Mouse (Mus musculus) right cerebral cortex, postnatal 14 days (tissue): ENCODE data around the gene Igsf8.
"Not testable (repeated sequence)": the region's sequence is repeated elsewhere in the genome, so short reads cannot be mapped to it uniquely, and the experiment has no call there.

Experiments
- DNase-seq: peaks from one replicate; pipeline ENCODE4 v3.0.0; 2022

Igsf8 gene

DNA sequence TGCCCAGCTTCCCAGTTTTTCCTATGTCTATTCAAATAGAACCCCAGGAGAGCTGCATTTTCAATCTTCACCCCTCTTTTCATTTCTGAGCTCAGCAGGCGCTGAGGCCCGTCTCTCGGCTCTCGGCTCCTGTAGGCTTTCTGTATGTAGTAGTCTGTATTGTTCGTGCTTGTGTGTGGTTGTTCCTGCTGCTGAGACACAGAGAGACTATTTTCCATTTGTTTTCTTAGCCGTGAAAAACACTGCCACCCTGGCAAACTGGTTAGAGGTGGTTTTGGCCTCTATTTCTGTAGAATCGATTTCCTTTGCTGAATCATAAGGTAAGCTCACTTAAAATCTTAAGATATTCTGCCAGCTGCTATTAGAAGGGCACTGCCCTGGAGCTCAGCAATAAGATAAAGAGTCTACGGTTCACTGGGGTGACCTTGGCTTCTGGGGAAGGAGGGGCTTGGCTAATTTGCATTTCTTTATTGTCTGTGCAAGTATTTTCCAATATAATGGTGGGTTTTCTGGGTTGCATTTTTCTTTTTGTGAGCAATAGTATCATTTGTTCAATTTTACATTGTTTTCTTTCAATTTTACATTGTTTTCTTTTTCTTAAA is at the start of gene Igsf8:
TSS of gene Igsf8 (plus strand) at position 165 of the 602 bp plus-strand sequence.
- no peak for DNase-seq

DNA sequence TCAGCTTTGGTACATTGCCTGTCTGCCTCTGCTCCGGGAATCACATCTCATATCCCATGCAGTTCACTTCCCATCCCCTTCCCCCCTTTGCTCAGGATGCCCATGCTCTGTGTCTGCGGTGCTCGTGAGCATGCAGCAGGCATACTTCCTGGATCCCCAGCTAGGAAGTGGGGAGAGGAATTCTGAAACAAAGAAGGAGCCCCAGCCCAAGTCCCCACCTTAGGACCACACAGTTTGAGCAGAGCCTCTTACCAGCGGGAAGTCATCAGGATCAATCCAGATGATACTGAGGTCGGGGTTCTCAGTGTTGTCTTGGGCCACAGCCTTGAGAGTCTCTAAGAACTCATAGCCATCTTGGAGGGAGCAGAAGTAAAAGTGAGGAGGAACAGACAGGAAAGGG is 48.7 kb upstream of the Igsf8 start:
- no peak for DNase-seq

DNA sequence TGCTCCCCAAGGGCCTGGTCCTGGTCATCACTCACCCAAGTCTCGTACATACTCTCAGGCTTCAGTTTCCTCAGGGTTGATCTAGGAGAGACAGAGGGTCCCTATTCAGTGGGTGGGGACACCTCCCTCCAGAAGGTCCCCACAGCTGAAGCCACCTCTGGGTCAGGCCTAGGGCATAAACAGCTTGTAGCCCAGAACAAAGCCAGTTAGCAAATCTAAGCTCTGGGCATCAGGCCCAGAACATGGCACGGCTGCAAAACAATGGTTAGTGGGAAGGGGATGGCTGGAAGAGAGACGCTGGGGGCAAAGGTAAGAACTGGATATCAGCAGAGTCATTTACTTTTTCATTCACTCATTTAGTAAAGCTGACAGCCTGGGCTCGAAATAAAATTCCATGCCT is 47.7 kb upstream of the Igsf8 start:
- DNase-seq = no peak

DNA sequence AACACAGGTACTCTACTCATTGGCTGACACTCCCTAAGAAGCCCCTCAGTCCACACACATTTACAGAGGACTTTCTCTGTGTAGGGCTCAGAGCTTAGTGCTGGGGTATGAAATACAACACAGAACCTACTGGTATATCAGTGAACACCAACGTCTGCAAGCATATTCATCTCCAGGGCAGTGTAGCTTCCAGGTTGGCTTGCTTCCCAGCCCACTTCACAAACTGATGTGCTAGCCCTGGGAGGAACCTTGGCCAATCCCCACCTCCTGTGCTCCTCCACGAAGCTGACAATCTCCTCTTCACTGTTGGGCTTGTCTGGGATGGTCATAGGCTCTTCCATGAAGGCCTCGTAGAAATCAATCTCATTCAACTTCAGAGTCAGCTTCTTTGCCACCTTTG is 46.7 kb upstream of the Igsf8 start:
- no peak for DNase-seq

DNA sequence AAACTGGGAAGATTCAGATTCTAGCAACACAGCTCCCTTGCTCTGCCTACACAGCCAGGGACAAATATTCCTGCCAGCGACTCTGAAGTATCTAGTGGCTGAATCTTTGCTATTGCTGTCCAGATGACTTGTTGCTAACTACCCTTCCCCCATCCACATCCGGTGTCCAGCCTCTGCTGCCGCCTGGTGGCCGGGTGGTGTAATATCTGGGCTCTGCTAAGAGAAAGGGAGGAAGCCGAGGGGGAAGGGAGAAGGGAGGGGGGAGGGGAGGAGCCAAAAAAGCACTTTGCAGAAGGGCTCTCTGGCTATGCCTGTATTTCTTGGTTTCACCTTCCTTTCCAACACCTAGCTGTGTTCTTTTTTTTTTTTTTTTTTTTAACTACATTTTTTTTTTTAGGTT is 44.3 kb upstream of the Igsf8 start:
- peak; percentile 86 for DNase-seq

DNA sequence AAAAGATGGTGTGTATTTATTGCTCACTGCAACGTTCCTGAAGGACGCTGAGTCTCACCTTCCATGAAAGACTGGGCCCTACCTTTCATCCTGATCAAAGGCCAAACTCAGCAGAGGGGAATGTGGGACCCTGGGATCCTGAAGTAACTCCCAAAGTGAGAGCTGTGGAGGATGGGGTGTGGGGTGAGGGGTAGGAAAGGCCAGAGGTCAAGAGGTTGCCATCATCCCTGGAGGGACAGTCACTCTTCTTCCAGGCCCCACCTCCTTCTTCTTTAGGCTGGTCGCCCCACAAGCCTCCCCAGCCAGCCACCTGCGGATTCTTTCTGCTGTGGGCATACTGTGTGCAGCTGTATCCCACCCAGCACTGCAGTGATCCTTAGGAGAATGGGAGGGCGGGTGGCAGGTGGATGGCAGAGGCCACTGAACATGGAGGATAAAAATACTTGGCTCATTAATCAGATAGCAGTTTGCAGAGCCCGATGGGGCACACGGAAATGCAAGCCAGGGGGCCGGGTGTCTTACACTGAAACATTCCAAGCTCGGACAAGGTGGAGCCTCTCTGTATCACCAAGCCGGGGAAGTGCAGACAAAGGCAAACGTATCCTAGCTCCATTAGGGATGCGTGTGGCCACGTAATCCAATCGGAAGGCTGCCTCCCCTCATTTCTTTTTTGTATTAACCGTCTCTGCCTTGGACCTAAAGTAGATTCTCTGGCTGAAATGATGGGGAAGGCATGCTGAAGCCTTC is 43.1 kb upstream of the Igsf8 start:
- DNase-seq = no peak

DNA sequence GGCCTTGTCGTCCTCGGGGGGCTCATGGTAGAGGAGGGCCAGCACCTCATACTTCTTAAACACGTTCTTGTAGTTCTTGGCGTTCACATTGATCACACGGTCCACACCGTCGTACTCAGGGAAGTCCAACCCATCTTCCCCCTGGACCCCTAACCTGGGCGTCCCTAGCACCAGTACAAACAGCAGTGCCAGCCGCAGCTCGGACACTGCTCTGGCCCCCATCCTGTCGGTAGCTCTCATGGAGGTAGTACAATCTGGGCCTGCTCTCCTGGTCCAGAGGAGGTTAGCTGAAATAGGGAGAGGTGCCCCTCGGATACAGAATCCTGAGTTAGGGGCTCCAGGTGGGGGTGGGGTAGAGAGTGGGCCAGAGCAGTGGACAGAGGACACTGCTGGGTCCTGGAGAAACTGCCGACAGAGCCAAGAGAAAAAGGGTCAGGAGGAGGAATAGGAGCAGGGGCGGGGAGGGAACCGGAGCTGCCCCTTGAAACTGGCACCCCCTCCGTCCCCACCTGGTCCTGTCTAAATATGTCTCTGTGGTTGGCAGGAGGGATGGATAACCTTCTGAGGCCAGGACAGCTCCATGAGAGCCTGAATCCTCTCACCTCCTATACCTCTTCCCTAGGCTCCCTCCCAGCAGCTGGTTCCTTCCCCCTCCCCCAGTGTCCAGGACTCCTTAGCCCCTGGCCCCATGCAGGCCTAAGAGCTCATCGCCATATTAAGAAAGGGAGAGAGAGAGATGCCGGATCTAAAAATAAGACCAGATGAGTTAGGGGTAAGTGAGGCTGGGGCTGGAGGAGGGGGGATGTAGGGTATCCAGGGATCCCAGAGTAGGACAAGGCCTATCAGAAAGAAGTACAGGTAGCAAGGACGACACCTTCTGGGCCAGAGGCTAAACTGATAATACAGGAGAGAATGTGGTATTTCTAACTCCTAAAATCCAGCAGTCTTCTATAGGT is 41.7 kb upstream of the Igsf8 start, which contains the start of gene Casq1:
TSS of gene Casq1 (minus strand) at position 418 of the 956 bp plus-strand sequence.
- no peak for DNase-seq

DNA sequence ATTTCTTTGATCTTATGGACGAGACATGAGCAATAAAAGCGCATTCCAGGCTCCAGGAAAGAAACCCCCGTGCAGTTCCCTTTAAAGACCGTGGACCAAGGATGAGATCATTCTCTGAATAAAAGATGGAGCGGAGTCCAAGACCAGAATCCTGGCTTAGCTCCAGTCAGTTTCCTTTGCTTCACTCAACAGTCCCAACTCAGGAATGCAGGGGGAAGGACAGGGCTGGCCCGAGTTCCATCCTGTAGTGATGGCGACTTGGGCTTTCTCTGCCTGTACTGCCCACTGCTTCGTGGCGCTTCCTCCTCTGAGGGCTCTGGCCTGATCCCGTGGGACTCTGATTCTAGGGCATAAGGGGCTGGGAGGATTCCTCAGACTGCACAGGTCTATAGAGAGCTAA is 41.0 kb upstream of the Igsf8 start:
- no peak for DNase-seq

DNA sequence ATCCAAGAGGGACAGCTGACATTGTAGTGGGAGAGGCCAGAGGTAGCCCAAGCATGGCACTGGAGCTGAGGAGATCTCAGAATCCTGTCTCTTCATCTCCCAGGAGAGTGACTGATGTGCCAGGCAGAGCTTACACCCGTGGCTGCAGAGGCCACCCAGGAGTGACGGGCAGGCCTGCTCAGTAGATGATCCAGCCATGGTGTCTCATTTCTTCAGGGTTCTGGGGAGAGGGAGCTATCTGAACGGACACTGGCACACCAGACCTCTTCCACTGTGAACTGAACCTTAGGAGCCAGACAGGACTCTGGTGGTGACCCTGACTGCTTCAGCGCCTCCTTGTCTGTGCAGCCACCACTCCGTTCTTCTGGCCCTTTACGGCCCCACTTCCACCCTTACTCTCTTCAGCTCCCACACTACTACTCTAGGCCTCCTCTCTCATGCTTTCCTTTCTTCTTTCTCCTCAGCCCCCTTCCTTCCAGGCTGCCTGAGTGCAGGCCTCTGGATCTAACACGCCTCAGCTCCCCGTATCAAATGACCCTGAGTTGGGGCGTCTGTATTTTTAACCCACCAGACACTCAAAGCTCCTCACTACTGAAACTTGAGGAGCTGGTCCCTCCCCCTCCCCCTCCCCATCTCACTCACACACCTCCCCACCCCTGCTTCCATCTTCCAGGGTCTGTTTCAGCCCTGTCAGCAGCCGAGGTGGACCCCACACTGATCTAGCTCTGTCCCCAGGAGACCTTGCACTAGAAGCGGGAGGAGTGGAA is 40.0 kb upstream of the Igsf8 start:
- DNase-seq = no peak

DNA sequence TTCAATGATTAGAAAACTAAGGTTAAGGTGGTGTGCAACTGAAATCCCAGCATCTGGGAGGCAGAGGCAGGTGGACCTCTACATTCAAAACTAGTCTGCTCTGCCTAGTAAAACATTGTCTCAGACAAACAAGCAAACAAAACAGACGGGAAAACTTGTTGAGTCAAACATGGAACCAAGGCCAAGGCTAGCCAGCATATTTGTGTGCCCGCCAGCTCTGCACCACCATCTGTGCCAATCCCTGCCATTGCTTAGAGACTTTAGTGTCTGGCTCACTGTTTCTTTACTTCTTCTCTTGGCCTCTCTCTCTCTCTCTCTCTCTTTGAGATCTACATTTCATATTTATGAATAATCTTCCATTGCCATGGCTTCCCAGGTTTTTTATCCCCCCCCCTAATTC is 33.2 kb upstream of the Igsf8 start:
- no peak for DNase-seq

DNA sequence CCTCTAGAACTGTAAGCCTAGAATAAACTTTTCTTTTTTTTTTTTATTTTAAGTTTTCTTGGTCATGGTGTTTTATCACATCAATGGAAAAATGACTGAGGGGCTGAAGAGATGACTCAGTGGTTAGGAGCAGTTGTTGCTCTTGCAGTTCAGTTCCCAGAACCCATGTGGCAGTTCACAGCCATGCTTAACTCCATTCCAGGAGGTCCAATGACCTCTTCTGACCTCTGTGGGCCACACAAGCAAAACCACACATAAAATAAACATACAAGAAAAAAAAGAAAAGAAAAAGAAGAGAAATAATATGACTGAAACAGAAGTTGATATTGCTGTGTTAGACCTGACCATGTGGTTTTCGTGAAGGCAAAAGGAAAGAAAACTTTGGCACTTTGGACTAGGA is 32.2 kb upstream of the Igsf8 start:
- no peak for DNase-seq

DNA sequence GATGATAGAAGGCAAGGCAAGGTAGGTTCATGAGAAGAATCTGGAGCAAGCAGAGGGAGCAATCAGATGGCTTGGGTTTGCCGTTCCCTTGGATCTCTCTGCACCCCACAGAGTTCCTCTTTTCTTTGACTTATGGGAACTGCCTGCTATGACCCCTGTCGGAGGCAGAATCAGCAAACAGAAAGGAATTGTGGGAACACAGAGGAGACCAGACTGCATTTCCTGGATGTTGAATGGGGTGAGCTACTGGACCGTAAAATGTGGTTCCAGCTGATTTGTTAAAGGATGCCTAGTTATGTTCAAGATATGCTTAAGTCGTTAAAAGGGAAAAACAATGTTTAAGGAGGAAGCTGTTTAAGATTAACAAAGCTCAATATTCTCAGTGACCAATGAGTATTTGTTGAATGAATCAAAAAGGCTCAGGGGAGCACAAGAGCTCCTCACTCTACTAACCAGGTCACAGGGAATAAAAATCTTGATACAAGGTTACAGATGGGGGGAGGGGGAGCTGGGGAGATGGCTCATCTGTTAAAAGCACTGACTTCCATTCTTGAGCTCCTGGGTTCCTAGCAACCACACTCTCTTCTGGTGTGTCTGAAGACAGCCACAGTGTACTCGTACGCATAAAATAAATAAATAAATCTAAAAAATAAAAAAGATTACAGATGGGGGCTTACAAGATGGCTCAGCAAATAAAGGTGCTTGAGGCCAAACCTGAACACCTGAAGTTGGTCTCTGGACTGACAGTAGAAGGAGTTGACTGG is 20.3 kb upstream of the Igsf8 start:
- no peak for DNase-seq

DNA sequence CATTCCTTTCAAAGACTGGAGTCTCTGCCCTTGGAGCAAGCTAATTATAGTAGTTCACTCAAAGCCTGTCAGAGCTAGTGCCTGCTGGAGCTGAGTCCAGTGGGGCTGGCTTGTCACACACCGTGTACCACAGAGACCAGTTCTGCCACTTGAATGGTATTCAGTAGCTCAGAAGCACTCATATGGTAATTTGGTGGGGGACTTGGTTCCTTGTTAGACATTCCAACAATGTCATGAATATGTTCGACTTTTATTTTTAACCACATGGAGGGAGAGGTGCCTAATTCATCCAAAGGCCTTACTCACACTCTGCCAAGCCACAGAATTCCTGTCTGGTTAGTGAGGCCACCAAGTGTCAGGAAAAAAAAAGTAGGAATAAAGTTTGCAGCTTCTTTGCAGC is 19.0 kb upstream of the Igsf8 start:
- no peak for DNase-seq

DNA sequence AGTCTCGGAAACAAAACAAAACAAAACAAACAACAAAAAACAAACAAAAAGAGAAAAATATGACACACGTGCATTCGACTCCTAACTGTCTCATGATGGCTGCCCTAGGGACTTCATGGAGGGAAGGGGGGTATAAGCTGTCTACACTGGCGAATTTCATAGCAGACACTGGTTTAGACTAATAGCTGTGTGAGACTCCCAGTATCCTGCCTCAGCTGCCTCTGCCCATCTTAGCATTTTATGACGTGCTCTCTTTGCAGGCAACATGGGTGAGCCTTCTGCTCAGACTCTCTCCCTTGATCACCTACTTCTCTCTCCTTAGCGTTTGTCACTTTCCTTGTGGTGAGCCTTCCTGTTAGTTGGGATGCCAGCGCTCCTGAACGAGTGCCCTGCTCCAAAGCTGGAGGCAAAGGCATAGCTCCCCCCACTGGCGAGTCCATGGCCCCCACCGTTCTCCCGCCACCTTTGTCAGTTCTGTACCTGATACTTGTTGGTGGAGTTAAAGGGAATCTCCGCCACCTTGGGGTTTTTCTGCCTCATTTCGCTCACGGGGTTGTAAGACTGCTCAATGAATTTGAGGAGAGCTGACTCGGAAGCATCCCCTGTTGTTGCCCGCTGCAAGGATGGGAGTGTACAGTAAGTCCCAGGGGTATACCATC is 17.8 kb upstream of the Igsf8 start:
- DNase-seq = peak; percentile 25

DNA sequence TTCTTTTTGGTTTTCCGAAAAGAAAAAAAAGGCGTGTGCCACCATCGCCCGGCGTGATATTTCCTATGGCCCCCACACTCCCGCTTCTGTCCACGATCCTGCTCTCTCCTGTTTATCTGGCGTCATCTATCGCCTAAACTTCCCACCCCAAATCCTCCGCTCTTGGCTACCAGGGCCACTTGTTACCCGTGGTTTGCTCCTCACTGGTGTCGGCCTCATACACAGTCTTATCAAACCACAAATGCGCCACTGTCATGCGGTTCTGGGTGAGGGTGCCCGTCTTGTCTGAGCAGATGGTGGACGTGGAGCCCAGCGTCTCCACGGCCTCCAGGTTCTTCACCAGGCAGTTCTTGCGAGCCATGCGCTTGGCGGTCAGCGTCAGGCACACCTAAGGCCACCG is 16.8 kb upstream of the Igsf8 start:
- DNase-seq = not testable (repeated sequence)

DNA sequence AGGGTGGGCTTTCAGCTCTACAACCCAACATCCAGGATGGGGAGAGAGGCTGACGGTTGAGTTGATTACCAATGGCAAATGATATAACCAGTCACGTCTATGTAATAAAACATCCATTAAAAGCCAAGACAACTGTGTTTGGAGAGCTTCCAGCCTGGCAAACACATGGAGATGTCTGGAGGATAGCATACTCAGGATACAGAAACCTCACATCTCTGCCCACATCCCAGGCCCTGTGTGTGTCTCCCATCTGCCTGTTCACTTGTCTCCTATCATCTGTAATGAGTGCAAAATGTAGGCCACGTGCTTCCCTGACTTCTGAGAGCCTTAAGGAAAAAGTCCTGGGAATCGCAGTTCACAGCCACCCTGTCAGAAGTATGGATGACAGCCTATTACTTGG is 14.2 kb upstream of the Igsf8 start:
- DNase-seq = no peak

DNA sequence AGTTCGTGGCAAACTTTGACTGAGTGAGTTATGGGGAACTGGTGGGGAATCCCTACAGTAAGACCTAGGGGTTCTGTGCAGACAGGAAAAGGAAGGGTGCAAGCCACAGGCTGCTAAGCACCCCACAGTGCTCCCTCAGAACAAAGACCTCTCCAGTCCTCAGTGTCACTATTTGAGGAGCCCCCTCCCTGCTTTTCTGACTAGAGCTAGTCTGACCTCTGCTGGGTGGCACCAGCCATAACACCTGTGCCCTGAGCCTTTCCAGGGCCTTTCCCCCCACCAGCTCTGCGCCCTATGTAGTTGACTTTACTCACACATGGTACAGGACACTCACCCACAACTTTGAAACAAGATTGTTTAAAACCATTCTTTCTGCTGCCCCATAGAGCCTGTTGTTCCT is 13.8 kb upstream of the Igsf8 start:
- peak; percentile 14 for DNase-seq

DNA sequence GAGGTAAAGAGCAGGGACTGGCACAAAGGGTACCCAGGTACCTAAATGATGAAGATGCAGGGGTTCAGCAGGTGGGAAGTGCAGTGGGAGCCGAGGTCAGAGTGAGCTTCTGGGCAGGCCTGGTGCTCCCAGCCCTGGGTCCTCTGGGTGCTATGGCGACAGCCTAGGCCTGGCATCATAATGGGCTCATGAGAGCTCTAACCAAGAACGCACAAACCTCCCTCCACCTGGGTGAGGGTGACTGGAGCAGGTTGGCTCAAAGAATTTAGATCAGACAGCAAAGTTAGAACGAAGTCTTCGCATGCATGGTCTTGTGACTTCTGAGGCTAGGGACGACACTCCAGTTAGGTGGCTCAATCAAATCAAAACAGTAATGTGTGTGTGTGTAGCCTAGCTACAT is 3.1 kb upstream of the Igsf8 start, which contains the start of gene Atp1a4:
TSS of gene Atp1a4 (minus strand) at position 101 of the 400 bp plus-strand sequence.
- DNase-seq = no peak

DNA sequence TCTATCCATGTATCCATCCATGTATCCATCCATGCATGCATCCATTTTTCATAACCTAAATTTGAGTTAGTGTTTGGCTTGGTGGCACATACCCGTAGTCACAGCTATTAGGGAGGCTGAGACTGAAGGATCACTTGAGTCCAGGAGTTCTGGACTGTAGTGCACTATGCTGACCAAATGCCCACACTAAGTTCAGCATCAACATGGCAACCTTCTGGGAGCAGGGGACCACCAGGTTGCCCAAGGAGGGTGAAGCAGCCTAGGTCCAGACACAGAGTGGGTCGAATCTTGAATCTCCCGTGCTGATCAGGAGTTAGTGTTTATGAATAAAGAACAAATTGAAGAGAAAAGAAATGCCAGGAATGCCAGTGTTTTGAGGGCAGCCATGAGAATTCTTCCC is 9.8 kb downstream of the Igsf8 start:
- DNase-seq = no peak

DNA sequence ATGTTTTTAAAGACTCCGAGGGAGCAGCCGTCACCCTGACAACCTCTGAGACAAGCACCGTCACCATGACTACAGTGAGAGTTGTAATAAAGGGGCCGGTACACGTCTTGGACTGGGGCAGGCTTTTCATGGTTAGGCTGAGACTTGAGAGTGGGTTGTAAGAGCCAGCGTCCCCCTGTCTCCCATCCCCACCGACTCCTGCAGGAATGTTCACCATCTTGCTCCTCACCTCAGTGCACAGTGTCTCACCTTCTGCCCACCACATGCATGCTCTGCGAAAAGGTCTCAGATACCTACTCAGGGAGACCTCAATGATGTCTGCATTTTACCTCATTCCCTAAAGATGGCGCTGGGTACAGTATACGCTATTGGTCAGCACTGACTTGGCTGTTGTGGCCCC is 10.3 kb downstream of the Igsf8 start:
- DNase-seq = no peak

DNA sequence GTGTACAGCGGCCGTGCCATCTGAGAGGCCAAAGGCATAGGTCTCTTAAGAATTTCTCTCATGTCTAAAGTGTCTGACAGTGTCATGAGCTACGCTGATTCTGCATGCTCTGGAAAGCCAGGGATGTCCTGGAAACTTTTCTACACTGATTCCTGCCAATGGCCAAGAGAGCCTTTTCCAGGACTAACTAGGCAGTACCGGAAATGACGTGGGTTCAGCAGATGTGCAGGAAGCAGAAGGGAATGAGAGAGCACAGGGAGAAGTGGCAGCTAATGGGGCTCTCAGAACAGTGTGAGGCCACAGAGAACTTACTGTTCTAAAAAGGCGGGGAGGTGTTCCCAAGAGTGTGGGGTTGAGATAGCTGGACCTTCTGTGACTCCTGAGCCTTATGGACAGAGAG is 11.9 kb downstream of the Igsf8 start:
- DNase-seq = no peak
